Mouse (Mus musculus) G1E (cell line): Measurements from ENCODE around the gene Bri3bp.

Experiments used
- CTCF ChIP-seq: IDR thresholded peaks from 2 replicates; pipeline ENCODE4 v1.5.1; 2012; ENCODE audit warnings: low read depth, low read length, inconsistent platforms, mixed read lengths
- GATA1 ChIP-seq: IDR thresholded peaks from 2 replicates; pipeline ENCODE4 v1.6.1; 2012; ENCODE audit warnings: borderline replicate concordance, low read length, inconsistent platforms, mixed read lengths
- GATA2 ChIP-seq: IDR thresholded peaks from 2 replicates; pipeline ENCODE4 v1.6.1; 2012; ENCODE audit warnings: low read depth, low read length, inconsistent platforms, borderline replicate concordance
- POLR2AphosphoS5 ChIP-seq: IDR thresholded peaks from 2 replicates; pipeline ENCODE4 v1.6.1; 2012; ENCODE audit warnings: low read depth, low read length, inconsistent platforms; ENCODE audit not compliant: insufficient replicate concordance
- TAL1 ChIP-seq: conservative IDR thresholded peaks from 2 replicates; pipeline ENCODE4 v1.6.1; 2012; ENCODE audit warnings: low read depth, low read length, inconsistent platforms, mixed read lengths

DNA sequence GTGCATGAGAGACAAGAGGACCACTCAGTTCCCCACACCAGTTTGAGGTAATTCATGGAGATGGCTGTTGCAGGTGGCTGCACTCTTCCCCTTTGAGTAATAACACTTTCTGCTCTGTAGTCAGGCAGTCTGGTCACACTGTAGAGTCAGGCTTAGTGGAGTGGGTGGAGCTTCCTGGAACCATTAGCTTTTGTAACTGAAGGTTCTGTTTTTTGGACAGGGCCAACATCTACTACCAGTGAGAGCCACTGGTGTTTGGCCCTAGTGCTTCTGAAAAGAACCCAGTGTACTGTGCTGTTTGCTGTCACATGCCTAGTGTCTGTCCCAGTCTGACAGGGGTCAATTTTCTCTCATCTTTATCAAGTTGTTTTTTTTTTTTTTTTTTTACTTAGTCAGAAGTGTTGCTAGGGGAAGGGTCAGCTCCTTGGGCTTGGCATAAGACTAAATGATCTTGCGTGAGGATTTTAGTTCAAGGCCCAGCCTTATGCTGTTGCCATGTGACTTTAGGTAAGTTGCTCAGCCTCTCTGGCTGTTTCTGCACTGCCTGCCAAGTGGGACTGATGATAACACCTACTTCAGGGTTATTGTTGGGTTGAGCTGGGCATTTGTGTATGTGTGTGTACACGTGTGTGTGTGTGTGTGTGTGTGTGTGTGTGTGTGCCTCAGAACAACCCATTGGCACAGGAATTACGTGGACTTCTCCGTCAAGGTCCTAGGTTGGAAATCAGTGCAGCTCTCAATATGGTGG, 43.8 kb downstream of the Bri3bp start:
- TF ChIP-seq CTCF (no peak), GATA1 (no peak), GATA2 (no peak), TAL1 (no peak), POLR2AphosphoS5 (no peak)
